Mouse (Mus musculus) stomach, postnatal 0 days (tissue): ENCODE measurements around the gene Ccl7. TPM values are rescaled to one million over a fixed set of nuclear protein-coding genes. Genes with fewer than 3 reads are reported as not detected.

Experiments used
- ATAC-seq: fragments of 200-750 bp; cut with Nextera tagmentation; 2 replicates; pipeline ENCODE4 v1.8.0; 2017; ENCODE audit not compliant: low FRiP score, low TSS enrichment
- DNase-seq: peaks from one replicate; pipeline ENCODE4 v3.0.0-alpha.2; 2016; ENCODE audit warnings: low spot score
- H3K27ac ChIP-seq: fragments of 300-500 bp; sonication (generic); replicated peaks from 2 replicates; pipeline ENCODE4 v1.5.1; 2014; ENCODE audit warnings: mild to moderate bottlenecking, control low read depth
- H3K27me3 ChIP-seq: fragments of 300-500 bp; sonication (generic); 2 replicates; pipeline ENCODE4 v1.6.1; 2014; ENCODE audit warnings: low read length; ENCODE audit not compliant: control insufficient read depth, insufficient read depth
- H3K36me3 ChIP-seq: fragments of 300-500 bp; sonication (generic); 2 replicates; pipeline ENCODE4 v1.6.1; 2014; ENCODE audit warnings: low read length, mixed read lengths; ENCODE audit not compliant: control insufficient read depth, insufficient read depth
- H3K4me1 ChIP-seq: fragments of 300-500 bp; sonication (generic); replicated peaks from 2 replicates; pipeline ENCODE4 v1.6.1; 2014; ENCODE audit warnings: antibody characterized with exemption; ENCODE audit not compliant: control insufficient read depth, insufficient read depth
- H3K4me2 ChIP-seq: fragments of 300-500 bp; sonication (generic); replicated peaks from 2 replicates; pipeline ENCODE4 v1.6.1; 2014; ENCODE audit warnings: low read depth, mild to moderate bottlenecking, control low read depth, moderate library complexity
- H3K4me3 ChIP-seq: fragments of 300-500 bp; sonication (generic); 2 replicates; pipeline ENCODE4 v1.5.1; 2014; ENCODE audit warnings: low read depth, low read length, control low read depth
- H3K9ac ChIP-seq: fragments of 300-500 bp; sonication (generic); 2 replicates; pipeline ENCODE4 v1.6.1; 2014; ENCODE audit warnings: mild to moderate bottlenecking, low read length, control low read depth, mixed read lengths
- H3K9me3 ChIP-seq: fragments of 300-500 bp; sonication (generic); 2 replicates; pipeline ENCODE4 v1.6.1; 2016; ENCODE audit warnings: low read length; ENCODE audit not compliant: control insufficient read depth
- CTCF ChIP-seq: IDR thresholded peaks from 2 replicates; pipeline ENCODE4 v1.5.1; 2016; ENCODE audit warnings: antibody characterized with exemption, low read depth, mild to moderate bottlenecking, moderate library complexity
- EP300 ChIP-seq: optimal IDR thresholded peaks from 2 replicates; pipeline ENCODE3; 2016; ENCODE audit warnings: antibody characterized with exemption
- WGBS: fragments of 180-500 bp; shearing (Covaris S2); extraction: QIAGEN DNeasy Blood & Tissue Kit; methylation state at CpG from one replicate; pipeline ENCODE4 v1.1.7; 2014; 5-methylcytosine and 5-hydroxymethylcytosine counted together
- polyA plus RNA-seq: library from polyadenylated mRNA; unstranded; fragments of >200 nt; fragmentation: Nextera tagmentation; extraction: Ambion mirVana; gene quantifications from 2 replicates; pipeline ENCODE4 v1.2.1, GENCODE M21; 2015

Ccl7 gene
- polyA plus RNA-seq, 1 experiment from 2014 or later: 2.7 TPM

GRCm38 (mm10) chr11:82004810-82005209 is 40.7 kb upstream of the Ccl7 start:
- WGBS: 67% methylated on average over 2 of the region's 2 CpGs
- no peaks in the 10 kb centered on the region for H3K4me1 ChIP-seq

GRCm38 (mm10) chr11:82006796-82007423 is 38.6 kb upstream of the Ccl7 start:
- DNase-seq (peak; percentile 18), ATAC-seq (peak; percentile 64; the same call in 1 of the 2 replicates)
- no peak for TF ChIP-seq EP300
- no peak; the same call in 1 of the 2 replicates for TF ChIP-seq CTCF
- no peaks in the 10 kb centered on the region for H3K36me3 ChIP-seq
- H3K27ac ChIP-seq: no peak overlapping the region
- no peaks in the 10 kb centered on the region for H3K4me1 ChIP-seq
- no peak overlapping the region for H3K4me3 ChIP-seq
- no peak overlapping the region; the same call in 1 of the 2 replicates for H3K4me2 ChIP-seq
- no peaks in the 10 kb centered on the region for H3K9me3 ChIP-seq
- no peak overlapping the region for H3K9ac ChIP-seq
- H3K27me3 ChIP-seq: no peaks in the 10 kb centered on the region
- 47% methylated on average over 12 of the region's 12 CpGs for WGBS

More at GRCm38 (mm10) chr11:82004810-82005209, 40.7 kb upstream of the Ccl7 start:
- no peak overlapping the region for H3K9ac ChIP-seq
- no peak for ATAC-seq
- no peak overlapping the region for H3K27ac ChIP-seq
- no peaks in the 10 kb centered on the region for H3K27me3 ChIP-seq
- no peak overlapping the region for H3K4me3 ChIP-seq
- no peak for DNase-seq
- no peaks in the 10 kb centered on the region for H3K9me3 ChIP-seq
- no peaks in the 10 kb centered on the region for H3K36me3 ChIP-seq
- H3K4me2 ChIP-seq: no peak overlapping the region
- no peak for TF ChIP-seq EP300
- TF ChIP-seq CTCF: no peak

GRCm38 (mm10) chr11:82010115-82010514 is 35.4 kb upstream of the Ccl7 start:
- DNase-seq (no peak), ATAC-seq (no peak)
- no peaks in the 10 kb centered on the region for H3K4me1 ChIP-seq
- no peak overlapping the region for H3K27ac ChIP-seq
- TF ChIP-seq EP300 (no peak), CTCF (no peak)
- H3K9ac ChIP-seq: no peak overlapping the region
- H3K9me3 ChIP-seq: no peaks in the 10 kb centered on the region
- no peaks in the 10 kb centered on the region for H3K36me3 ChIP-seq
- H3K4me2 ChIP-seq: no peak overlapping the region
- H3K27me3 ChIP-seq: no peaks in the 10 kb centered on the region
- H3K4me3 ChIP-seq: no peak overlapping the region
- WGBS: 89% methylated on average over 3 of the region's 3 CpGs

- 50% methylated on average over 8 of the region's 8 CpGs for WGBS
- Histone ChIP-seq H3K4me2 (no peak overlapping the region), H3K4me3 (no peak overlapping the region), H3K4me1 (no peaks in the 10 kb centered on the region), H3K27me3 (no peaks in the 10 kb centered on the region), H3K27ac (no peak overlapping the region), H3K36me3 (no peaks in the 10 kb centered on the region), H3K9ac (no peak overlapping the region), H3K9me3 (no peaks in the 10 kb centered on the region)
- TF ChIP-seq CTCF: no peak
- TF ChIP-seq EP300: no peak
- DNase-seq (no peak), ATAC-seq (no peak)
Observed at GRCm38 (mm10) chr11:82011411-82012193, 33.9 kb upstream of the Ccl7 start.

GRCm38 (mm10) chr11:82013756-82014155 is 31.8 kb upstream of the Ccl7 start:
- Histone ChIP-seq H3K27me3 (no peaks in the 10 kb centered on the region), H3K9me3 (no peaks in the 10 kb centered on the region), H3K4me1 (no peaks in the 10 kb centered on the region), H3K4me2 (no peak overlapping the region), H3K27ac (no peak overlapping the region), H3K36me3 (no peaks in the 10 kb centered on the region), H3K4me3 (no peak overlapping the region), H3K9ac (no peak overlapping the region)
- 7% methylated on average over 1 of the region's 1 CpGs for WGBS
- TF ChIP-seq EP300 (no peak), CTCF (no peak)
- no peak for DNase-seq
- ATAC-seq: no peak

- no peak for TF ChIP-seq EP300
- TF ChIP-seq CTCF: no peak
- H3K27me3 ChIP-seq: no peaks in the 10 kb centered on the region
- ATAC-seq (no peak), DNase-seq (no peak)
- no peak overlapping the region for H3K4me3 ChIP-seq
- no peaks in the 10 kb centered on the region for H3K9me3 ChIP-seq
- 34% methylated on average over 2 of the region's 2 CpGs for WGBS
- no peak overlapping the region for H3K9ac ChIP-seq
- H3K36me3 ChIP-seq: no peaks in the 10 kb centered on the region
- no peak overlapping the region for H3K4me2 ChIP-seq
- no peaks in the 10 kb centered on the region for H3K4me1 ChIP-seq
- no peak overlapping the region for H3K27ac ChIP-seq
Observed at GRCm38 (mm10) chr11:82015066-82015465, 30.4 kb upstream of the Ccl7 start.
